Comparison of ENCODE assay signal across 8 mouse cellular contexts in the genomic region with DNA sequence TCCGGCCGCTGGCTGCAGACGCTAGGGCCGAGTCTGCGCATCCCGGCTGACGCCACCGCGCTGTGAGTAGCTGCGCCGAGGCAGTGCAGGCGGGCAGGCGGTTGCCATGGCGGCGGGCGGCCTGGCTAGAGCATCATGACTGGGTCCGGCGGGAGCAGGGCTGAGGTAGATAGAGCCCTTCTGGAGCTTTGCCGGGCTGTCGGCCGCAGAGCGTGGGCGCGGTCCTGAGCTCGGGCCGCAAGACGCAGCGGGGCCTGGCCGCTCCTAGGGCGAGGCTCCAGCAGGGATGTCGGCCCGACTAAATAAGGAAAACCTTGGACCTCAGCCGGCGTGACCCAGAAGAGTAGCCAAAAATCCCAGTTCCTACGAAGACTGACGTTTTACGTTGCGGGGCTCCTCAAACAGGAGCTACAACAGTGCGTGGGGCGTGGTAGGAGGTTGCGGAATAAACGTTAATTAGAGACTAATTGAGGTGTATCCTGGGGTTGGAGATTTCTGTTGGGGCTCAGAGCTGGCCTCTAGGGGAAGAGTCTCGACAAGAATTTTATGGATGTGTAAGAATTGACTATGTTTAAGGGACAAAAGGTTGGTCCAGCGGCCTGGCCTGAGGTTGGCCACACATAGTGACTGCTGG. TPM values are rescaled to one million over a fixed set of nuclear protein-coding genes. Genes with fewer than 3 reads are reported as not detected.
A peak's percentile ranks its signal among the peaks of the same experiment; 100 is the strongest.
DNase-seq lines count a peak whose midpoint lies in the region; ATAC-seq and TF ChIP-seq lines count a peak whose summit lies in the region.

No protein-coding gene starts in this region.

- peak; percentile 90 for ATAC-seq in hindbrain, embryonic 12.5 days (ENCODE audit: low FRiP score)

- H3K36me3 ChIP-seq in hindbrain, embryonic 12.5 days: no peaks in the 10 kb centered on the region
- H3K36me3 ChIP-seq in macrophage (ENCODE audit: inconsistent target): no peaks in the 10 kb centered on the region

- no peaks in the 10 kb centered on the region for H3K9me3 ChIP-seq in hindbrain, embryonic 12.5 days (replicated peaks)

- H3K4me3 ChIP-seq in hindbrain, embryonic 12.5 days: peak overlapping the region; percentile 91
- peak overlapping the region; percentile 77 for H3K4me3 ChIP-seq in left cerebral cortex, adult 2 months
- peak overlapping the region; percentile 36 for H3K4me3 ChIP-seq in macrophage (ENCODE audit: inconsistent target)

- peaks cover 50% of the 10 kb centered on the region for H3K79me2 ChIP-seq in macrophage (ENCODE audit: inconsistent target)

- H3K4me2 ChIP-seq in hindbrain, embryonic 12.5 days (replicated peaks): peak overlapping the region; percentile 84

- peak; percentile 91 for DNase-seq in R1 (ENCODE audit: low read depth, low spot score)
- DNase-seq in cerebellum, adult 9-11 months: peak; percentile 90
- peak; percentile 70 to 71 for DNase-seq in frontal cortex, postnatal 14 days (ENCODE audit: low spot score in 2 of 2)
- peak; percentile 79 to 81 for DNase-seq in left cerebral cortex, adult 2 months (ENCODE audit: extremely low spot score in 1 of 2, low spot score in 2 of 2)
- DNase-seq in right cerebral cortex, postnatal 4 days: peak; percentile 70
- DNase-seq in yolk sac, embryonic 10.5 days (ENCODE audit: low spot score): no peak

- under 1% methylated on average over 44 of the region's 44 CpGs for WGBS in hindbrain, embryonic 12.5 days
- 3% methylated on average over 44 of the region's 44 CpGs for WGBS in macrophage (ENCODE audit: missing documents)

- intact Hi-C loops in left cerebral cortex, adult 2 months (cut with DNase I): no loop called here

- peak overlapping the region; percentile 99 for H3K27ac ChIP-seq in hindbrain, embryonic 12.5 days
- H3K27ac ChIP-seq in left cerebral cortex, adult 2 months: peak overlapping the region; percentile 99
- H3K27ac ChIP-seq in macrophage: no peak overlapping the region

- H3K27me3 ChIP-seq in hindbrain, embryonic 12.5 days: peaks cover 21% of the 10 kb centered on the region

- H3K4me1 ChIP-seq in hindbrain, embryonic 12.5 days: peaks cover 28% of the 10 kb centered on the region

- H3K9ac ChIP-seq in hindbrain, embryonic 12.5 days: peak overlapping the region; percentile 92

- TF ChIP-seq CTCF in left cerebral cortex, adult 2 months (IDR thresholded peaks at IDR 0.05): no peak; the same call in 1 of the 2 replicates

RNA-seq across cellular contexts. Expression of gene Pkd1, which starts 0.9 kb away (rescaled TPM):
- 20.5 and 25.5 TPM in 2 replicates for polyA plus RNA-seq in hindbrain, embryonic 12.5 days (2016; fragmentation: Nextera tagmentation; extraction: Ambion mirVana)
- total RNA-seq in left cerebral cortex, adult 2 months (2021): 10 to 100 TPM; 89.1 to 97.5 TPM
- 100 to 1,000 TPM in 13 of 26 experiments, 10 to 100 TPM in 13; 25.1 to 158 (median 102) TPM for total RNA-seq in macrophage (2018; cell fraction: chromatin; rRNA removed)
- 10 to 100 TPM in 25 of 26 experiments, 1 to 10 TPM in 1; 7.6 to 34.1 (median 18.5) TPM for total RNA-seq in macrophage (2018; cell fraction: cytosol; rRNA removed)
- total RNA-seq in macrophage (2018; cell fraction: nucleus; rRNA removed): 100 to 1,000 TPM in 7 of 26 experiments, 10 to 100 TPM in 19; 18.4 to 169 (median 80.3) TPM
- 9.7 to 18.0 TPM (median 16.3 TPM) in 3 replicates for polyA plus RNA-seq in macrophage (2018)

RNA-seq across cellular contexts. Expression of gene Rab26, which starts 16.5 kb away (rescaled TPM):
- polyA plus RNA-seq in hindbrain, embryonic 12.5 days (2016; fragmentation: Nextera tagmentation; extraction: Ambion mirVana): 2.1 and 2.8 TPM in 2 replicates
- 10 to 100 TPM; 53.6 to 54.1 TPM for total RNA-seq in left cerebral cortex, adult 2 months (2021)
- total RNA-seq in macrophage (2018; cell fraction: chromatin; rRNA removed): 1 to 10 TPM in 15 of 26 experiments, under 1 TPM in 6, not detected in 5; 0.63 to 4.8 (median 2.2) TPM
- under 1 TPM in 6 of 26 experiments, not detected in 20; 0.05 to 0.23 (median 0.14) TPM for total RNA-seq in macrophage (2018; cell fraction: cytosol; rRNA removed)
- total RNA-seq in macrophage (2018; cell fraction: nucleus; rRNA removed): 1 to 10 TPM in 10 of 26 experiments, under 1 TPM in 13, not detected in 3; 0.52 to 1.9 (median 0.94) TPM
- not detected in 3 replicates for polyA plus RNA-seq in macrophage (2018)

RNA-seq across cellular contexts. Expression of gene Traf7, which starts 22.8 kb away (rescaled TPM):
- polyA plus RNA-seq in hindbrain, embryonic 12.5 days (2016; fragmentation: Nextera tagmentation; extraction: Ambion mirVana): 86.5 and 87.0 TPM in 2 replicates
- total RNA-seq in left cerebral cortex, adult 2 months (2021): 10 to 100 TPM; 81.3 to 85.3 TPM
- total RNA-seq in macrophage (2018; cell fraction: chromatin; rRNA removed): 100 to 1,000 TPM; 173 to 419 (median 321) TPM
- total RNA-seq in macrophage (2018; cell fraction: cytosol; rRNA removed): 10 to 100 TPM; 30.1 to 57.9 (median 41.2) TPM
- total RNA-seq in macrophage (2018; cell fraction: nucleus; rRNA removed): 100 to 1,000 TPM in 19 of 26 experiments, 10 to 100 TPM in 7; 69.3 to 237 (median 137) TPM
- 42.9 to 61.3 TPM (median 48.4 TPM) in 3 replicates for polyA plus RNA-seq in macrophage (2018)

Comparison
In these comparisons a context has a peak if more than half of its experiments do, and no peak if none do; other contexts are left out.
1. H3K4me3 ChIP-seq: peak in every context shown above with its lines; median percentile 91 in hindbrain, embryonic 12.5 days; 77 in left cerebral cortex, adult 2 months; 36 in macrophage.